Mouse (Mus musculus) C2C12 (cell line): ENCODE results near the gene Slc25a45. TPM values are rescaled to one million over a fixed set of nuclear protein-coding genes. Genes with fewer than 3 reads are reported as not detected.

Experiments used
- H3K27me3 ChIP-seq: one replicate; pipeline ENCODE4 v1.6.1; 2011; ENCODE audit not compliant: control insufficient read depth, insufficient read depth, insufficient read length
- H3K36me3 ChIP-seq: one replicate; pipeline ENCODE4 v1.6.1; 2011; ENCODE audit not compliant: control insufficient read depth, insufficient read depth
- H3K4me3 ChIP-seq: one replicate; pipeline ENCODE4 v1.5.1; 2011; ENCODE audit warnings: mild to moderate bottlenecking, control low read depth; ENCODE audit not compliant: poor library complexity, insufficient read depth, severe bottlenecking
- H3K79me2 ChIP-seq: one replicate; pipeline ENCODE4 v1.6.1; 2011; ENCODE audit not compliant: control insufficient read depth, insufficient read depth
- H3K79me3 ChIP-seq: one replicate; pipeline ENCODE4 v1.6.1; 2011; ENCODE audit warnings: low read depth, control low read depth
- H3ac ChIP-seq: one replicate; pipeline ENCODE3; 2011; ENCODE audit warnings: low read depth; ENCODE audit not compliant: control insufficient read depth, insufficient read length
- CEBPB ChIP-seq: IDR thresholded peaks from one replicate; pipeline ENCODE4 v1.6.1; 2011; ENCODE audit warnings: low read depth, mild to moderate bottlenecking, control low read depth, moderate library complexity
- CTCF ChIP-seq: IDR thresholded peaks from one replicate; pipeline ENCODE4 v1.5.1; 2011; ENCODE audit not compliant: control insufficient read depth, insufficient read depth, insufficient read length
- FOSL1 ChIP-seq: IDR thresholded peaks from one replicate; pipeline ENCODE4 v1.8.0; 2011; ENCODE audit warnings: mild to moderate bottlenecking, low read length; ENCODE audit not compliant: poor library complexity, insufficient read depth, severe bottlenecking
- MAX ChIP-seq: IDR thresholded peaks from one replicate; pipeline ENCODE4 v1.6.1; 2011; ENCODE audit warnings: mild to moderate bottlenecking, control low read depth
- MYOD1 ChIP-seq: IDR thresholded peaks from one replicate; pipeline ENCODE4 v1.6.1; 2011; ENCODE audit warnings: low read depth; ENCODE audit not compliant: control insufficient read depth, insufficient read length
- MYOG ChIP-seq: IDR thresholded peaks from one replicate; pipeline ENCODE4 v1.6.1; 2011; ENCODE audit not compliant: control insufficient read depth, insufficient read length; ENCODE audit errors: extremely low read depth
- USF1 ChIP-seq: IDR thresholded peaks from one replicate; pipeline ENCODE4 v1.6.1; 2011; ENCODE audit warnings: low read depth, mild to moderate bottlenecking, control low read depth, moderate library complexity
- polyA plus RNA-seq: library from polyadenylated mRNA; unstranded; fragments of >200 nt; fragmentation: generic; extraction: Trizol; gene quantifications from one replicate; pipeline ENCODE4 v1.2.1, GENCODE M21; 2012; ENCODE audit warnings: missing spikeins

The Slc25a45 gene
- polyA plus RNA-seq, 1 experiment = 5.5 TPM

- Histone ChIP-seq H3K79me3 (no peaks in the 10 kb centered on the region), H3K27me3 (no peaks in the 10 kb centered on the region), H3K36me3 (peaks cover 53% of the 10 kb centered on the region), H3K79me2 (no peaks in the 10 kb centered on the region), H3ac (no peak overlapping the region), H3K4me3 (no peak overlapping the region)
- TF ChIP-seq USF1 (no peak), CTCF (no peak), MYOD1 (no peak)
These were observed 12.8 kb upstream of the Slc25a45 start for GRCm38 (mm10) chr19:5864710-5865398.

- H3K4me3 ChIP-seq = no peak overlapping the region
- no peaks in the 10 kb centered on the region for H3K27me3 ChIP-seq
- no peak overlapping the region for H3ac ChIP-seq
- no peaks in the 10 kb centered on the region for H3K79me3 ChIP-seq
- TF ChIP-seq USF1 = no peak
- no peak for TF ChIP-seq FOSL1
- TF ChIP-seq MYOD1 = no peak
- TF ChIP-seq MYOG = no peak
- TF ChIP-seq CTCF = no peak
- H3K36me3 ChIP-seq = peaks cover 49% of the 10 kb centered on the region
- H3K79me2 ChIP-seq = peaks cover 12% of the 10 kb centered on the region
These were observed 9.5 kb upstream of the Slc25a45 start for GRCm38 (mm10) chr19:5868096-5868495.

DNA sequence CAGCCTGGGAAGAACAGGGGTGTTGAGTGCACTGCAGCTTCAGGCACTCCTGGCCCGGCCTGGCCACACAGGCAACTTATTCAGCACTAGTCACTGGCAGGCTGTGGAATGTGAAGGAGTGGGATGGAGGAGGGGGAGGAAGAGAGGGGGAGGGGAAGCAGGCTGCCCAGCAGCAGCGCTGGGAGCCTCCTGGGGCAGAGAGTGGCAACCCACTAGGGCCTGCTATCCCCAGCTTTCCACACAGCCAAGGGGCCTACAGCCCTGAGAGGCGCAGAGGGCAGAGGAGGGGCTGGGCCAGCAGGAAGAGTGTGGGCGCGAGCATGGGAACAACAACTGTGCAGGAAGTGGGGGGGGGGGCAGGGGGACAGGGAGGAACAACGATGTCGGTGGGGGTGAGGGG, 6.3 kb upstream of the Slc25a45 start:
- no peaks in the 10 kb centered on the region for H3K27me3 ChIP-seq
- TF ChIP-seq CTCF = no peak
- H3K79me2 ChIP-seq = peaks cover 35% of the 10 kb centered on the region
- H3K4me3 ChIP-seq = no peak overlapping the region
- peaks cover 9% of the 10 kb centered on the region for H3K79me3 ChIP-seq
- H3K36me3 ChIP-seq = peaks cover 23% of the 10 kb centered on the region
- H3ac ChIP-seq = no peak overlapping the region

DNA sequence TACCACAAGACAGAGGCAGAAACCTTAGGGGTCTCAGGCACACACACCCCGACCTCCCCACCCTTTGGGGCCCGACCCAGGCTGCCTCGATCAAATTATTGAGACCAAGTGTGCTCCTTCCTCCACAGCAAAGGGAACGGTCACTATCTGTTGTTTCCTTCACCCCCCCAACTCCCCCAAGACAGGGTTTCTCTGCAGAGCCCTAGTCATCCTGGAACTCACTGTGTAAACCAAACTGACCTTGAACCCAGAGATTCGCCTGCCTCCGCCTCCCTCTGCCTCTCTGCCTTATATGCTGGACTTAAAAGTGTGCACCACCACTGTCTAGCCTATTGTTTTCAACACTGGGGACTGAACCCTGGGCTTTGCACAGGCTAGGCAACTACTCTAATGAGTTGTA, 5.9 kb upstream of the Slc25a45 start:
- Histone ChIP-seq H3ac (no peak overlapping the region), H3K4me3 (no peak overlapping the region), H3K27me3 (no peaks in the 10 kb centered on the region), H3K79me3 (peaks cover 9% of the 10 kb centered on the region), H3K36me3 (peaks cover 19% of the 10 kb centered on the region), H3K79me2 (peaks cover 35% of the 10 kb centered on the region)
- TF ChIP-seq USF1 (no peak), FOSL1 (no peak), MYOD1 (no peak), CTCF (no peak), CEBPB (no peak), MYOG (no peak), MAX (no peak)

GRCm38 (mm10) chr19:5872528-5872927, 5.1 kb upstream of the Slc25a45 start:
- H3K79me3 ChIP-seq = peaks cover 9% of the 10 kb centered on the region
- H3ac ChIP-seq = no peak overlapping the region
- TF ChIP-seq MAX (no peak), USF1 (no peak), CTCF (no peak), FOSL1 (no peak), MYOG (no peak), MYOD1 (no peak), CEBPB (no peak)
- H3K4me3 ChIP-seq = no peak overlapping the region
- peaks cover 35% of the 10 kb centered on the region for H3K79me2 ChIP-seq
- H3K36me3 ChIP-seq = peaks cover 18% of the 10 kb centered on the region
- no peaks in the 10 kb centered on the region for H3K27me3 ChIP-seq

GRCm38 (mm10) chr19:5872931-5873556, 4.6 kb upstream of the Slc25a45 start:
- TF ChIP-seq FOSL1 (no peak), USF1 (no peak), CTCF (no peak), MYOG (no peak), MAX (no peak), MYOD1 (no peak), CEBPB (no peak)
- H3K79me3 ChIP-seq = peaks cover 9% of the 10 kb centered on the region
- peaks cover 35% of the 10 kb centered on the region for H3K79me2 ChIP-seq

More at GRCm38 (mm10) chr19:5872931-5873556, 4.6 kb upstream of the Slc25a45 start:
- Histone ChIP-seq H3K36me3 (peaks cover 18% of the 10 kb centered on the region), H3K4me3 (no peak overlapping the region), H3K27me3 (no peaks in the 10 kb centered on the region), H3ac (no peak overlapping the region)
